Mouse (Mus musculus): ENCODE measurements around the gene Ube2s.

Gene Ube2s

DNA sequence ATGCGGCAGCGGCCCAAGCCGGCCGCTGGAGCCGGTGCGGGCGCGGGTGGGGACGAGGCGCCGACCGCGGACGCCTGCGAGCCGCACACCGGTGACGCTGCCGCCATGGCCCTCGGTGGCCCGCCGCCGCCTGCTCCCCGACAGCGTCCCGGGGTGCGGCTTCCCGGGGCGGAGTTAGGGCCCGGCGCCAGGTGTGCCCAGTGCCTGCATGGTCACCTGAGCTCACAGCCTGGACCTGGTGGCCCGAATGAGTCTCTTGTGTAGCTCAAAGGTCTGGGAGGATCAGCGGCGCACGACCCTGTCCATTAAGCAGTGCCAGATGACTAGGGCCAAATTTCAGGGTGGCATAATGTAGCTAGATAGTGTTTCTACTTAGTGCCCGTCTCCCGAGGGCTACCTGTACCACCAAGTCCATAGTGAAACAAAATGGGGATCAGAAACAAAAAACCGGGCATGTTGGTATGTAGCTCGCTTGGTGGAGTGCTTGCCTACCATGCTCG, 22.9 kb downstream of the Ube2s start, which contains the start of gene Tmem238:
Gene Tmem238, minus strand, starts transcription at position 221 of the 500 bp plus-strand sequence.
- no peak for TF ChIP-seq GATA4 (IDR thresholded peaks at IDR 0.05; ENCODE audit: insufficient replicate concordance, low read length)

DNA sequence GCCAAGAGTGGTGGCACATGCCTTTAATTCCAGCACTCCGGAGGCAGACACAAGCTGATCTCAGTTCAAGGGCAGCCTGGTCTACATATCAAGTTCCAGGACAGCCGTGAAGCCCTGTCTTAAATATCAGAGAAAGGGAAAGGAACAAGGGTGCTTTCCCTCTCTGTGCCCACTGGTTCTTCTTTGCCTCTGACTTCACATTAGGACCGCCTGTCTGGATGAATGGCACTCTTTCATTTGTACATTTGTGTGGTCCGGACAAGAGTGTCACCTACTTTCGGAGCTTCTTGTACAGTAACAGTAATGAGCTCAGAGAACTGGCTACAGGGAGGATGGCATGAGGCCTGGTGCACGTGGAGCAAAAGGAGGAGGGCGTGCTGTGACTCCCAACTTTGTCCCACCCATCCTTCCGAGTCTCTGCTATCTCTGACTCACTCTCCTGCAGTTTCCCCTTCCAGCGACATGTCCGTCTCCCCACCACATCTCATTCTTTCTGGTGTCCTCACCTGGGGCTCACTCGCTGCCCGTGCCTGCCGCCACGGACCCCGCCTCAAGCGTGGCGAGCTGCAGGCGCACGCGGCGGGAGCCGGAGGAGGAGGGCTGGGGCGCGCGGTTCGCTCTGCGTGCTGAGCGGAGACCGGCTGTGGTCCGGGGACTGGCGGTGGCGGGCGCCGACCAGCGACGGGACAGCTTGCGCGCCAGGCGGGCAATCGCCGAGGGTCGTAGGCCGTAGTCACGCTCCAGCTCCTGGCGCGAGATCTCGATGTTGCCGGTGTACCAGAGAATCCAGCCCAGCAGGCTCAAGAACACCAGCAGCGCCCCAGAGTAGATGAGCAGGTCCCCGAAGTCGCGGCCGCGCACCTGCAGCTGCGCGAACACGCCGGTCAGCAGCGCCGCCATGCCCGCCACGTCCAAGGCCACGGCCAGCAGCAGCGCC, 23.6 kb downstream of the Ube2s start:
- no peak for TF ChIP-seq GATA4 (IDR thresholded peaks at IDR 0.05; ENCODE audit: insufficient replicate concordance, low read length)

DNA sequence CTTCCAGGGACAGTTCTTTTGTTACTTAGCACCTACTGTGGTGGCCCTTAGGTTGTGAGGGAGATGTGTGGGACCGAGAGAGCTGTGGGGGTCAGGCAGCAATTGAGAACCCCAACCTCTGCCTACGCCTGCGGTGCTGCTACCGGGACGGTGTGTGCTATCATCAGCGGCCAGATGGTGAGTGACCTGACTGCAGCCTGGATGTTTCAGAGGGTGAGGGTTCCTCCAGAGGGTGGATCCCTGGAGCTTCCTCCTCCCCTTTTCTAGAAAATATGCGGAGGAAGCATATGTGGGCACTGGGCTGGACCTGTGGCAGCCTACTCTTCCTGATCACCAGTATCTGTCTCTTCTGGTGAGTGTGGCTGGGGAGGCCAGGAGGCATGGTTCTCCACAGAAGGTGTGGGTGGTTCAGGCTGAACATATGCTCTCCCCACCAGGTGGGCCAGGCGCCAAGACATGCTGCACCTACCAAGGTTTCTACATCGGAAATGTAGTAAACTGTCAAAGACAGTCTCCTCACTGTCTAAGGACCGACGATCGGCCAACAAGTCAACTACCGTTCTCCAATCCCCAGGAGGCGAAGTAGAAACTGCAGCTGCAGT, 28.6 kb downstream of the Ube2s start:
- TF ChIP-seq GATA4 (IDR thresholded peaks at IDR 0.05; ENCODE audit: insufficient replicate concordance, low read length) = no peak

DNA sequence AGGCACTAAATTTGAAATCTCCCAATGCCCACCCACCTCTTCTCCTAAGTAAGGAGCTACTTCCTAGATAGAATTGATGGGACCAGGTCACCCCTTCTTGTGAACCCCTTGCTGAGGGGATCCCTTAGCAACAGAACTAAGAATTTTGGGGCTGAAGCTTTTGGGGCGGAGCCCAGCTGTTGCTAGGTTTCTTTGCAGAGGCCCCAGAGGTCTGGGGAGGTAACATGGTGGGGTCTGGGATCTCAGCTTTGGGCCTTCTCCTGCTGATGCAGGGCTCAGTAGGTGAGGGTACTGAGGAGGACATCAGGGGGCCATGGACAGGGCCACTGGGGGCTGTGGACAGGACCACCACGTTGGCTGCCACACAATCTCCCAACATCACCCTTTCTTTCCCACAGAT, 29.6 kb downstream of the Ube2s start, which contains the start of the genes Il11 and Tmem190:
Gene Il11, minus strand, starts transcription at position 101 of the 400 bp plus-strand sequence.
Gene Tmem190, plus strand, starts transcription at position 179 of the 400 bp plus-strand sequence.
- no peak for TF ChIP-seq GATA4 (IDR thresholded peaks at IDR 0.05; ENCODE audit: insufficient replicate concordance, low read length)

DNA sequence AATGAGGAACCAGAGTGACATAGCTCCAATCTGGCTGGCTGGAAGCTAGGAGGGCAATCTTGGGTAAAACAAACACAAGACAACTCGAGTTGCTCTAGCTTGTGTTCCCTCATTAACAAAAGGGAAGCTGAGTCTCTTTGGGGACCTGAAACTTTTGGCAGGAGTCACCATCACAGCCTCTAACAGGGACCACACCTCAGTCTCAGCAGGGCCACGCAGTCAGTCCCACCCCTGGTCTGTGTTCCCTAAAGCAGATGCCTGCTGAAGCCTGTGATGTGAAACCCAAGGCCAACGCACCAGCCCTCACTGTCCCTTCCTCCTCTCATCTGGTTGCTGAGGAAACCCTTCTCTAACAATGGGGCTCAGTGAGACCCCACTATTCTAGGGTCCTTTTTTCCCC, 30.3 kb downstream of the Ube2s start:
- no peak for TF ChIP-seq GATA4 (IDR thresholded peaks at IDR 0.05; ENCODE audit: insufficient replicate concordance, low read length)

DNA sequence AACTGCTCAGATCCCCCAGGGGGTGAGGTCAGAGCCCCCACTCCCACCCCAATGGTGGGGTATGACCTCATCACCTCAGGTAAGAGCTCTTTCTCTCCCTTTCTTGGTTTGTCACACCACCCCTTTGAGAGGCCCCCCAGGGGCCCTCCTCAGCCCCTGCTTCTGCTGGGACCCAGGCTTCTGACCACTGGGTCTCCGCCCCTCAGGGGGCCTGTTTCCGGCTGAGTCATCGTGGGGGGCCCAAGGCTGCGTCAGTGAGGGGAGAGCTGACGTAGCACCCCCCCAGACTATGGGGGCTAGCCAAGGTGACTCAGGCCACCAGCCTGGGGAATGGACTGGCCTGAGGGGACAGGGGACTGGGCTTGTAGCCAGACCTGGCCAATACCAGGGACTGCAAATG, 32.5 kb downstream of the Ube2s start:
- TF ChIP-seq GATA4 (IDR thresholded peaks at IDR 0.05; ENCODE audit: insufficient replicate concordance, low read length) = no peak

GRCm38 (mm10) chr7:4777851-4778637, 34.3 kb downstream of the Ube2s start:
- no peak for TF ChIP-seq GATA4 (IDR thresholded peaks at IDR 0.05; ENCODE audit: insufficient replicate concordance, low read length)

GRCm38 (mm10) chr7:4776861-4777830, 35.2 kb downstream of the Ube2s start:
- TF ChIP-seq GATA4 (IDR thresholded peaks at IDR 0.05; ENCODE audit: insufficient replicate concordance, low read length) = no peak

DNA sequence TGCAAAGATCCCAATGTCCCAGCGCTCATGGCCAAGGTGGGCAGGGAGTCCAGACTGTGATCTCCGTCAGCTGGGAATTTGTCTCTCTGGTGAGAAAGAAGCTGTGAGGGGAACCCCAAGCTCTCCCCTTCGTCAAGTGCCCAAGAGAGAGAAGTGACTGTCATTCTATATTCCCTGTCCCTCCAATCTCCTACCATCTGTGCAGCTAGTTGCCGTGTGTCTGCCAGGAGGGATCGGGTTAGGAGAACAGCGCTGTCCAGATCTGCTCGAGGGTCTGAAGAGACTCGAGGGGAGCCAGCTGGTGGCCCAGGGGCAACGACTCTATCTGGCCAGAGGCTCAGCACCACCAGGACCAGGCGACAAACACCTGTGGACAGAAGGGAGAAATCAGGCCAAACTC, 36.3 kb downstream of the Ube2s start:
- TF ChIP-seq GATA4 (IDR thresholded peaks at IDR 0.05; ENCODE audit: insufficient replicate concordance, low read length) = no peak

DNA sequence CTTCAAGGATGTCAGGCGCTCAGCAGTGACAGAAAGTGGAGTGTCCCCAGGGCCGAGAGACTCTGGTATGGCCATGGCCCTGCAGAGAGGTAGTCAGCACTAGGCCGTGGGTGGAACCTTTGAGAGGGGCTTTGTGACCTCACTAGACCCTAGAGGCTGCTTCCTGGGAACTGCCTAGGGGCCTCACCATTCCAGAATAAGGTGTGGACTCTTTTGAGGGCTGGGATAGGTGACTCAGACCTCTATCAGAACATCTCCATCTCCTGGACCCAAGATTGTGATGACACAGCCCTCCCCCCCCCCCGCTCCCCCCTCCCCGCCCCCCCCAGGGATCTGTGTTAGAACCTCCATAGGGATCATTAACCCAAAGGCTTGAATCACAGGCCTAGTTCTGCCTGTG, 41.2 kb downstream of the Ube2s start, which contains the start of gene Fam71e2:
Gene Fam71e2, minus strand, starts transcription at position 101 of the 400 bp plus-strand sequence.
- TF ChIP-seq GATA4 (IDR thresholded peaks at IDR 0.05; ENCODE audit: insufficient replicate concordance, low read length) = no peak

DNA sequence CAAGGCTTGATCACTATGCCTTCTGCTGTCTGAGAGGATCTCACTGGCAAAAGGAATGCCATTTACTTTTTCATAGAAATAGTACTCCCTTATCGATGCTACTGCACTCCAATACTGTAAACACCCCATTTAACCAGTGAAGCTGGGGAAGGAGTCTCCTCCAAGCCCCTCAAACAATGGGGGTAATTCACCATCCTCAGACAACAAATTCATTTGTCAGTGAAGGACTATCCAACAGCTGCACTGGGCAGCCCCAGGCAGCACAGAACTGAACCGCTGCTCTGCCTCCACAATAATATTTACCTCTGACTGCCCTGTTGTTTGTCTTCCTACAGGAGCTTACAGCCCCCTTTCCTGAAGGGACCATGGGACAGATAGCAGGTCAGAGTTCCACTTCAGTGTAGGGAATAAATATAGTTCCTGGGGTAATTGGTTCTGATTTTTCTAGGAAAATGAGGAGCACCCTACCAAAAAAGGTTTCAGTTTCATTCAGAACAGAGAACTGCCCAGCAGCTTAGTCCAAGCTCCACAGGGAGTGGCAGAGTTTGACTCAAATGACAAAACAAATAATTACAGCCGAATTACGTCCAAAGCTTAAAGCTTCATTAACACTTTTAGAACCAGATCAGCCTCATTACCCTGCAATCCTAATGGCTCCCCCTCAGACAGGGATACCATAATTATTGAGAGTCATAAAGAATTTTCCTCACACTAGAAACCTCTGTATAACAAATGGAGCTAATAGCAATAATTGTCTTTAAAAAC, 47.3 kb downstream of the Ube2s start:
- no peak for TF ChIP-seq GATA4 (IDR thresholded peaks at IDR 0.05; ENCODE audit: insufficient replicate concordance, low read length)

DNA sequence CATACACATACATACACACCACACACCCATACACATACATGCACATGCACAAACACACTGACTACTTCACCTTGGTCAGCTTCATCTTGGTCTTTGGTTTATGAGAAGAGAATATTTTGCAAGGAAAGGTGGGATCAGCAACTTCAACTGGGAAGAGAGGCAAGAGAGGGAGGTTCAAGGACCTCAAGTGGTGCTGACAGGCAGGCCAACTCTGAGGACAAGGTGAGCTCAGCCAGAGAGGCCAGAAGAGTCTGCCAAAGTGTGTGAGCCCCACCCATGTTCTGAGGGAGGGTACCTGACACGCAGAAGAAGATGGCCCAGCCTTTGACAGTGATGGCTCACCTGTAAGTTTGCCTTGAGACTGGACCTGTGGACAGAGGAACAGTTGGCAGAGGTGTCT, 52.7 kb downstream of the Ube2s start:
- TF ChIP-seq GATA4 (IDR thresholded peaks at IDR 0.05; ENCODE audit: insufficient replicate concordance, low read length) = no peak
